In the genomic region with DNA sequence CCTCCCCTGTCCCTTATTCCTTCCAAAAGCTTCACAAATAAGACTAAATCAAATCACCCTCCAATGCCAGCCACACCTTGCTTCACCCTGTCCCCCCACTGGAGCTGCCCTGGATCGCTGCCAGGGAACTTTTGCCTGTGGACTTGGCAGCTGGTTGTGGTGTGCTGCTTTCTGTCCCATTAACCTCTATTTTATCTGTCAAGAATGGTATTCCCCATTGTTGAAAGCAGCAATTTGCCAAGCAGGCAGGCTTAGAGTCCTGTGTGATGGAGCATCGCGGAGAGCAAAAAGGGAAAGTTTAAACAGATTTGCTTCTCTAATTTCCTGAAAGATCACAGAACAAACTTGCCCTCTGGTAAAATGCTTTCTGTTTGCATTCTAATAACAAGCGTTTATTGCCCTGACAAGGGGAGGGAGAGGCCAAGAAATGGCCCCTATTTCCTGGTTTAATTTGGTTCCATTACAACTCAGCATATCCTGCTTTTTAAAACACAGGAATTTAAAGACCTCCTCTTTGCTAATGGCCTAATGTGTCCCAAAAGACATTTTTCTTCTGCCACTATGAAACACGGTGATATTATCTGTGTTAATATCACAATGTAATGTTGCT, we compare ENCODE assay signal across 8 mouse cellular contexts.
DNase-seq lines count a peak whose midpoint lies in the region; ATAC-seq lines count a peak whose summit lies in the region.

No protein-coding gene starts in this region.

- no peaks in the 10 kb centered on the region for H3K9me3 ChIP-seq in stomach, embryonic 15.5 days

- peak; percentile 25 for DNase-seq in retina, postnatal 1 day
- DNase-seq in retina, embryonic 14.5 days (ENCODE audit: low spot score): no peak
- peak; percentile 71 to 79 for DNase-seq in heart, adult 18-20 months
- peak; percentile 4 for DNase-seq in kidney, adult 11 months
- DNase-seq in layer of hippocampus, postnatal 14 days (ENCODE audit: low spot score in 2 of 2): no peak
- DNase-seq in left cerebral cortex, adult 8-10 months (ENCODE audit: low spot score in 2 of 2): no peak

- WGBS in stomach, embryonic 15.5 days: 24% methylated on average over 5 of the region's 5 CpGs

- 0 out of 2 replicates have a peak, but pooled peaks cover 6% of the 10 kb centered on the region for H3K4me1 ChIP-seq in stomach, embryonic 15.5 days

- no peak overlapping the region for H3K4me2 ChIP-seq in stomach, embryonic 15.5 days

- no peak for ATAC-seq in stomach, embryonic 15.5 days (ENCODE audit: insufficient read depth, low FRiP score, low read depth)
- ATAC-seq in frontal cortex, adult (ENCODE audit: low TSS enrichment): no peak

- H3K4me3 ChIP-seq in stomach, embryonic 15.5 days (replicated peaks): no peak overlapping the region

- H3K36me3 ChIP-seq in stomach, embryonic 15.5 days: no peaks in the 10 kb centered on the region

- H3K27ac ChIP-seq in stomach, embryonic 15.5 days: peak overlapping the region; percentile 36; the same call in 1 of the 2 replicates

- H3K9ac ChIP-seq in stomach, embryonic 15.5 days: no peak overlapping the region

- no peaks in the 10 kb centered on the region for H3K27me3 ChIP-seq in stomach, embryonic 15.5 days (replicated peaks)

Comparison
In these comparisons a context has a peak if more than half of its experiments do, and no peak if none do; other contexts are left out.
1. DNase-seq: peak in retina, postnatal 1 day (single experiment), heart, adult 18-20 months (2 of 2) and kidney, adult 11 months (single experiment); none in retina, embryonic 14.5 days (single experiment), layer of hippocampus, postnatal 14 days (0 of 2) and left cerebral cortex, adult 8-10 months (0 of 2).